Mouse (Mus musculus) cerebral cortex, adult 2 months (tissue): ENCODE data around the gene Csmd2.

Experiments
- WGBS: fragments of 180-500 bp; shearing (Covaris S2); methylation state at CpG from one replicate; pipeline ENCODE4 v1.1.7; 2018; 5-methylcytosine and 5-hydroxymethylcytosine counted together

Csmd2 gene

DNA sequence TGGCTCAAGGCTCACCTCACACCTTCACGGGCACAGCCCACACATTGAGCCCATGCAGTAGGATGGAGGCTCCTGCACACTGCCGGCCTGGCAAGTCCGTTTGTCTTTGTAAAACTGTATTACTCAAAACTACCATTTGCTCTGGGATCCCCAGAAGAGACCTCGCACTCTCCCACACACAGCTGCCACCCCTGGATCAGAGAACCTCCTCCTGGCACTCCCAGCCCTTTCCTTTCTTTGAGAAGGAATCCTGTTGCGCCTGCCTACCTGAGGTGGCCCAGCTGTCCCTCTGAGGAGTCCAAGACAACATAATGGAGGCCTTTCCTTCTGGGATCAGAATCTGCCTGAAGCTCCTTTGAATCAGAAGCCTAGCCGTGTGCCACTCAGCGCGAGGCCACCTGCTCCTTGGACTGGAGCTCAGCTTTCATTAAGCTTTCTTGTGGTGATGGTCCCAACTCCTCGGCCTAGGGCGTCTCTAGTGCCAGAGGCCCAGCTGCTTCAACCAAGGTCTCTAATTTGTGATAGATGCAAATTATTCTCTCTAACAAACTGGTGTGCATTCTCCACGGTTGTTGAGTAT, 502.0 kb downstream of the Csmd2 start:
- WGBS: 60% methylated on average over 11 of the region's 11 CpGs

GRCm38 (mm10) chr4:128492055-128492454, 504.4 kb downstream of the Csmd2 start:
- WGBS: 41% methylated on average over 8 of the region's 8 CpGs

GRCm38 (mm10) chr4:128499980-128500379, 512.3 kb downstream of the Csmd2 start:
- 75% methylated on average over 2 of the region's 2 CpGs for WGBS

DNA sequence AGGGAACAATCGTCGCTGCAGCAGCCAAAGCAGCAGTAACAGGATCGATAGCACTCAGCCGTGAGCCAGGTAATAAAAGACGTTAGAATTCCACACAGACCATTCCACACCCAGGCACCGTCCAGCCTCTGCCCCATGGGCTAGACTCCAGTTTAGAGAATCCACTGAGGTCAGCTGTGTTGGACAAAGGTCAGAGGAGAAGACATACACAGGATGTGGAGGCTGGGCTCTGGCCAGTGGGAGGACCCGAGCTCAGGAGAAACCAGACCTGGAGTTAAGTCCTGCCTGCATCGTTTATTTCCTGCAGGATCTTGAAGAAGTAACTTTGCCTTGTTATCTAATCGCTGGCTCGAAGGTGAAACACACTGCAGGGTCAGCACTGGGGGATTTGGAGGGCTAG, 519.2 kb downstream of the Csmd2 start:
- 83% methylated on average over 10 of the region's 10 CpGs for WGBS

DNA sequence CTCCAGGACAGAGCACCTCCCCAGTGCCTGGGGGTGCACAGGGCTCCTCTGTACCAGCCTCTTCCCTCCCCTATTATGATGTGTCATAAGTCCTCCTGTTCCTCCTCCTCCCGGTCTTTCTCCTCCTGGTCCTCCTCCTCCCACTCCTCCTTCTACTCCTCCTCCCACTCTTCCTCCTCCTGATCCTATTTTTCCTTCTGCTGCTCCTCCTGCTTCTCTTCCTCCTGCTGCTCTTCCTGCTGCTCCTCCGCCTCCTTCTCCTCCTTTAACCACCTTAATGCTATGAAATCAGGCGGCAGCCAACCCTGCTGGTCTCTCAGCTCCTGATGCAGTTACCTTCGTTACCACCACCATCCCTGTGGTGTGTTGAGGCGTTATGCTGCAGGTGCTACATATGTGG, 522.2 kb downstream of the Csmd2 start:
- WGBS: 54% methylated on average over 5 of the region's 5 CpGs

GRCm38 (mm10) chr4:128514496-128514895, 526.8 kb downstream of the Csmd2 start:
- 69% methylated on average over 5 of the region's 5 CpGs for WGBS

DNA sequence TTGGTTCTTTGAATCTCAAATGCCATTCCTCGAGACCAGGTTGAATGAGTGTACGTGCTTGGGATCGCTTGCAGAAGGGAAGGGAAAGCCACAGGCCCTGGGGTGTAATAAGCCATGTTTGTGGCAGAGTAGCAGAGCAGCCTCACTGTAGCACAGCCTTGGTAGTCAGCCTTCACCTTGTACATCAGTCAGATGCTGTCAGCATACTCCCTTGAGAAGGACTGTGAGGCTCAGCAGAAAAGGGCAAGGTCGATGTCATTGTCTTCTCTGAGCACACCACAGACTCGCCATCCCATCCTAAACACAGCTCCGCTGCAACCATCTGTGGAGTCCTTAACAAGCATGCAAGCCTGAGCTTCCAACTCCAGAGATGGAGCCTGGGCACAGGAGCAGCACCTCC, 533.6 kb downstream of the Csmd2 start:
- WGBS: 92% methylated on average over 6 of the region's 6 CpGs

DNA sequence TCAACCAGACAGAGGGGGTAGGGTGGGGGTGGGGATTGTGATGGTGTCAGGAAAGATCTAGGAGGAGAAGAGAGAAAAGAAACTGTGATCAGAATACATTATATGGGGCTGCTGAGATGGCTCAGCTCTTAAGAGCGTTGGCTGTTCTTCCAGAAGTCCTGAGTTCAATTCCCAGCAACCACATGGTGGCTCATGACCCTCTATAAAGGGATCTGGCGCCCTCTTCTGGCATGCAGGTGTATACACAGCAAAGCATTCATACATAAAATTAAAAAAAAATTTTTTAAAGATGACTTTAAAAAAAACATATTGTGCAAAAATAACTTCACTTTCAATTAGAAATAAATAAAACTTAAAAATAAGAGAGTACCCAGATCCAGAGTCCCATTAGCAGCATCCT, 555.7 kb downstream of the Csmd2 start:
- 38% methylated on average over 2 of the region's 2 CpGs for WGBS

DNA sequence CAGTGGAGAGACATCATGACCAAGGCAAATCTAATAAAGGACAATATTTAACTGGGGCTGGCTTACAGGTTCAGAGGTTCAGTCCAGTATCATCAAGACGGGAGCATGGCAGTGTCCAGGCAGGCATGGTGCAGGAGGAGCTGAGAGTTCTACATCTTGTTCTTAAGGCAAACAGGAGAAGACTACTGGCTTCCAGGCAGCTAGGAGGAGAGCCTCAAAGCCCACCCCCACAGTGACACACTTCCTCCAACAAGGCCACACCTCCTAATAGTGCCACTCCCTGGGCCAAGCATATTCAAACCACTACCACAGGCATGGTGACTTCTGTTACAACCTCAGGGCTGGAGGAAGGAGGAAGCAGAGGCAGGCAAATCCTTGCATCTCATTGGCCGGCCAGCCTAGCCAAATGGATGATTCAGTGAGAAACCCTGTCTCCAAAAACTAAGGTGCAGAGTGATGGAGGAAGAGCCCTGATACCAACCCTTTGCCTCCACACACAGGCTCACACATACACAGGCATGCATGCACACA, 556.4 kb downstream of the Csmd2 start:
- WGBS: 86% methylated on average over 2 of the region's 2 CpGs

GRCm38 (mm10) chr4:128550756-128551155, 563.1 kb downstream of the Csmd2 start:
- WGBS: 71% methylated on average over 6 of the region's 6 CpGs

- WGBS: 69% methylated on average over 2 of the region's 2 CpGs
These were observed 566.5 kb downstream of the Csmd2 start for GRCm38 (mm10) chr4:128554198-128554597.

DNA sequence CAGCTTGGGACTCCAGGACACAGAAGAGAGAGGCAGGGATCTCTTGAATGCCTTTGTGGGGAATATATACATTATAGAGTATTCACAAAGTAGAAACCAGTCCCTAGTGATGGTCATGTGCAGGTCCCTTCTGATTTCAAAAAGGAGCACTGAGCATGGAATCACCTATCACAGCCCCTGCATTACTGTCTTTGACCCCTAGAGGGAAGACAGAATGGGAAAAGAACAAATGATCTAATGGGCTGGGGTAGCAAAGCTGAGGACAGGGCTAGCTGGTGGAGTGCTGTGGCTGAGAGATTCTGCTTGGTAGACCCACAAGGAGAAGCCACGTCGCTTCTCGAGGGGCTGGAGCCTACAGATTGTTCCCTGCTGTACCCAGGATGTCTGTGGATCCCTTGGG, 572.7 kb downstream of the Csmd2 start:
- WGBS: 90% methylated on average over 3 of the region's 3 CpGs

- 43% methylated on average over 4 of the region's 4 CpGs for WGBS
These were observed 588.2 kb downstream of the Csmd2 start for GRCm38 (mm10) chr4:128575811-128576210.

GRCm38 (mm10) chr4:128579182-128579581, 591.5 kb downstream of the Csmd2 start:
- 61% methylated on average over 4 of the region's 4 CpGs for WGBS

GRCm38 (mm10) chr4:128593286-128593685, 605.6 kb downstream of the Csmd2 start:
- 97% methylated on average over 4 of the region's 4 CpGs for WGBS

DNA sequence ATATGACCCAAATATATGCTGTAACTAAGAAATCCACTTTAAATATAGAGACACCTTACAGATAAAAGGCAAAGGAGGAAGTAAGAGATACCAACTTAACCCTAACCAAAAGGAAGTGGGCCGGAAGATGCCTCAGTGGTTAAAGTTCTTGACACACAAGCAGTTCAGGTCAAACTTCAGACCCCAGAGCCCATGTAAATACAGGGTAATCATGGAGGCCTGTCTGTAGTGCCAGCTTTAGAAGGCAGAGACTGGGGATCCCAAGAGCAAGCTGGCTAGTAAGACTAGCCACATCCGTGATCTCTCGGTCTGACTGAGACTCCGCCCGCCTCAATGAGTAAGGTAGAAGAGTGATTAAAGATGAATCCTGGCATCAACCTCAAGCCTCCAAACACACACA, 606.4 kb downstream of the Csmd2 start:
- 97% methylated on average over 5 of the region's 5 CpGs for WGBS

DNA sequence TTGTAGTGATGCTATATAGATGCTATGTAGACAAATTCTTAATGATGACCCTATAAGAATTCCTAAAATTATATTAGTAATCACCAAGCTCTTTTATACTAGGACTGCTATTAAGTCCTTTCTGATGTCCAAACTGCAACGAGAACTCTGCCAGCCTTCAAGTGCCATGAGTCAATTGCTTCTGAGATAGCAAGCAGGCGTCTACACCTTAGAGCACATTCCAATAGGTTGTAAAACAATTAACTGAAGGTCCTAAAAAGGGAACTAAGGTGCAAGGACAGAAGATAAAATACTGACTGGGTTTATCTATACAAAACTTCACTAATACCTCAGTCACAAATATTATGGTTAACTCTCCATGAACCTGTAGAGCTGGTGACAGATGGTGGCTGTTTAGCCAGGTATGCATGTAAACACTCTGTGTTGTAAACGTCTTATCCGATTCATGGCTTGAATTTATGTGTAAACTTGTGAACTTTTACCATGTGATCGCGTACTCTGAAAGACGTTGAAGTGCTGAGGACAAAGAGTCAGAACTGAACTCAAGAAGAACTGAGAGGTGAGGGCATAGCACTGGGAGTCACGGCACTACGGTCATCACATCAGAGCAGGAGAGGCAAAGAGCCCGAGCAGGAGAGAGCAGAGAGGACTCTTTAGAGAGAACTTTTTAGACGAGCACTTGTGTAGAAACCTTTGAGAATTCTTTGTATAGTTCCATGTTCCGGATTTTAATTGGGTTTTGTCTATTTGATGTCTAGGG, 610.3 kb downstream of the Csmd2 start:
- 93% methylated on average over 12 of the region's 12 CpGs for WGBS

GRCm38 (mm10) chr4:128606586-128606985, 618.9 kb downstream of the Csmd2 start:
- WGBS: 59% methylated on average over 7 of the region's 7 CpGs

DNA sequence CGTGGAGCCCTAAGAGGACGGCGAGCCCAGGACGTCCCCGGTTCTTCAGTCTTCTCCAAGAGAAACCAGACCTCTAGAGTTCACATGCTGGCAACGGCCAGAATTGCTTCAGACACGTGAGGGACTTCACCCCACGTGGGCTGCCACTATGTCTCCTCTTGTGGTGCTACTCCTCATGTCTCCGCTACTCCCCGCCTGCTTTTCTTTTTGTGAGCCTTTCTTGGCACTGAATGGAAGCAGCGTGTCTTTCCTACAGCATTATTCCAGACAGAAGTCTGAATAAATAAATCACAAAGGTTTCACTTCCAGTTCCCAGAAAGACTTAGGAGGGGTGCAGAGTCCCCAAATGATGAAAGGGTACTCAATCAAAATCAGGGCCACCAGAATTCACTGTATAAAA, 620.0 kb downstream of the Csmd2 start:
- 44% methylated on average over 11 of the region's 11 CpGs for WGBS

- WGBS: 6% methylated on average over 24 of the region's 27 CpGs
These were observed 621.7 kb downstream of the Csmd2 start for GRCm38 (mm10) chr4:128609276-128609924.

- WGBS: under 1% methylated on average over 24 of the region's 24 CpGs
These were observed 622.3 kb downstream of the Csmd2 start, which contains the start of gene Zscan20 for GRCm38 (mm10) chr4:128609925-128610402. Gene Zscan20 (minus strand): TSS chr4:128610098.

DNA sequence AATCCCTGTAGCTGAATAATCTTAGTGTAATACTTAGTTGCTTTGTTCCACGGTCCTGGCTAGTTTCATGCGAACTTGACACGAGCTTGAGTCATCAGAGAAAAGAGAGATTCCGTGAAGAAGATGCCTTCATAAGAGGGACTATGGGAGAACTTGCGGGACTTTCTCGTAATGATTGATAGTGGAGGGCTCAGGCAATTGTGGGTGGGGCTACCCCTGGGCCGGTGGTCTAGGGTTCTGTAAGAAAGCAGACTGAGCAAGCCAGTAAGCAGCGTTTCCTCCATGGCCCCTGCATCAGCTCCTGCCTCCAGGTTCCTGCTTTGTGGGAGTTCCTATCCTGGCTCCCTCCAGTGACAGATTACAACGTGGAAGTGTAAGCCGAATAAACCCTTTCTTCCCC, 623.0 kb downstream of the Csmd2 start:
- WGBS: 23% methylated on average over 10 of the region's 10 CpGs

DNA sequence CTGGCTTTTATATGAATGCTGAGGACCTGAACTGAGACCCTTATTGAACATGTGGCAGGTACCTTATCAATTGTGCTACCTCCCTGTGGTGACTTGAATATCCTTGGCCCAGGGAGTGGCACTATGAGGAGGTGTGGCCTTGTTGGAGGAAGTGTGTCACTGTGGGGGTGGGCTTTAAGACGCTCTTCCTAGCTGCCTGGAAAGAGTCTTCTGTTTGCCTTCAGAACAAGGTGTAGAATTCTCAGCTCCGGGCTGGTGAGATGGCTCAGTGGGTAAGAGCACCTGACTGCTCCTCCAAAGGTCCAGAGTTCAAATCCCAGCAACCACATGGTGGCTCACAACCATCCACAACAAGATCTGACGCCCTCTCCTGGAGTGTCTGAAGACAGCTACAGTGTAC, 624.1 kb downstream of the Csmd2 start:
- WGBS: 76% methylated on average over 3 of the region's 3 CpGs
